Mouse (Mus musculus) erythroblast, embryonic 14.5 days (primary cell): ENCODE data around the gene Tspan10.

Source experiments
- GATA1 ChIP-seq: IDR thresholded peaks from 2 replicates; pipeline ENCODE4 v1.6.1; 2012; ENCODE audit warnings: low read length, inconsistent platforms, mixed read lengths
- TAL1 ChIP-seq: IDR thresholded peaks from 3 replicates; pipeline ENCODE4 v1.6.1; 2012; ENCODE audit warnings: low read length, inconsistent platforms, mixed read lengths

- TF ChIP-seq GATA1 (no peak), TAL1 (no peak)
Observed at GRCm38 (mm10) chr11:120437857-120438385, 4.5 kb upstream of the Tspan10 start.
